Comparison of ENCODE assay signal across 9 mouse cellular contexts in genomic region chr9:35038922-35039586, GRCm38 (mm10).
DNase-seq lines count a peak whose midpoint lies in the region; ATAC-seq and TF ChIP-seq lines count a peak whose summit lies in the region.
"Had no signal": no experiment of that assay in that cellular context is flagged by ENCODE, and none has a peak within 500 bp of the region (broad histone marks: within the 10 kb centered on the region; RNA-seq: fewer than 3 reads in every experiment).

No protein-coding gene starts in this region.

- no peaks in the 10 kb centered on the region for H3K27me3 ChIP-seq in liver, postnatal 0 days (ENCODE audit: insufficient read depth, low read length)
- H3K27me3 ChIP-seq: embryonic facial prominence, embryonic 12.5 days had no signal

- intact Hi-C loops in heart, postnatal 25 days (cut with DNase I): loop anchor here (2.0 kb wide), 1 partner anchor 78 kb away; no protein-coding TSS in a partner anchor
- intact Hi-C loops in left cerebral cortex, postnatal 10 days (cut with DNase I): no loop called here

- ATAC-seq in liver, postnatal 0 days: peak; percentile 58

- H3K4me1 ChIP-seq in liver, postnatal 0 days (ENCODE audit: insufficient read depth): peaks cover 11% of the 10 kb centered on the region

- 56% methylated on average over 7 of the region's 7 CpGs for WGBS in liver, postnatal 0 days (ENCODE audit: insufficient replicate concordance)

- no peak for TF ChIP-seq CTCF in liver, postnatal 0 days (IDR thresholded peaks at IDR 0.05; ENCODE audit: low read depth)

- peak; percentile 27 for DNase-seq in gastrocnemius, adult 18-20 months (ENCODE audit: low spot score)
- DNase-seq in gastrocnemius, adult 8-10 months (ENCODE audit: low spot score in 2 of 2): no peak
- peak; percentile 71 to 75 for DNase-seq in adrenal gland, postnatal 36 days
- peak; percentile 58 for DNase-seq in heart, postnatal 25 days (ENCODE audit: low spot score)
- DNase-seq in liver, postnatal 0 days: no peak
- DNase-seq in urinary bladder, postnatal 25 days (ENCODE audit: low spot score): no peak
- no peak for DNase-seq in left cerebral cortex, postnatal 10 days (ENCODE audit: extremely low spot score in 1 of 2, low spot score in 2 of 2)
- DNase-seq in frontal cortex, postnatal 14 days (ENCODE audit: low spot score in 2 of 2): no peak

- H3K4me2 ChIP-seq in liver, postnatal 0 days (ENCODE audit: low read depth, low read length): no peak overlapping the region
- H3K4me2 ChIP-seq: embryonic facial prominence, embryonic 12.5 days had no signal

- no peaks in the 10 kb centered on the region; the same call in 1 of the 2 replicates for H3K36me3 ChIP-seq in liver, postnatal 0 days (replicated peaks; ENCODE audit: insufficient read depth, low read length)
- H3K36me3 ChIP-seq: embryonic facial prominence, embryonic 12.5 days had no signal

- H3K4me3 ChIP-seq in liver, postnatal 0 days (ENCODE audit: low read depth, low read length): no peak overlapping the region
- H3K4me3 ChIP-seq: embryonic facial prominence, embryonic 12.5 days had no signal

- peak overlapping the region; percentile 69 for H3K27ac ChIP-seq in liver, postnatal 0 days (ENCODE audit: low read depth)
- H3K27ac ChIP-seq: embryonic facial prominence, embryonic 12.5 days had no signal

- 0 out of 2 replicates have a peak, but pooled peaks cover 6% of the 10 kb centered on the region for H3K9me3 ChIP-seq in liver, postnatal 0 days (ENCODE audit: low read length)
- H3K9me3 ChIP-seq: embryonic facial prominence, embryonic 12.5 days had no signal

- no peak overlapping the region for H3K9ac ChIP-seq in liver, postnatal 0 days (replicated peaks)
- H3K9ac ChIP-seq: embryonic facial prominence, embryonic 12.5 days had no signal

- peak; percentile 21; the same call in 1 of the 2 replicates for TF ChIP-seq EP300 in liver, postnatal 0 days (IDR thresholded peaks at IDR 0.05; ENCODE audit: low read depth)

Comparison
In these comparisons a context has a peak if more than half of its experiments do, and no peak if none do; other contexts are left out.
1. DNase-seq: peak in gastrocnemius, adult 18-20 months (single experiment), adrenal gland, postnatal 36 days (2 of 2) and heart, postnatal 25 days (single experiment); none in gastrocnemius, adult 8-10 months (0 of 2), liver, postnatal 0 days (single experiment), urinary bladder, postnatal 25 days (single experiment), left cerebral cortex, postnatal 10 days (0 of 2) and frontal cortex, postnatal 14 days (0 of 2).